Mouse (Mus musculus) WW6 (cell line): ENCODE results near the gene Gm20388.

Experiments used
- DNase-seq: peaks from one replicate; pipeline ENCODE4 v3.0.0-alpha.2; 2013; ENCODE audit warnings: low read depth, low spot score

The Gm20388 gene

GRCm38 (mm10) chr8:120934596-120934995, 1024.0 kb downstream of the Gm20388 start:
- DNase-seq, result no peak

GRCm38 (mm10) chr8:120936685-120937084, 1026.0 kb downstream of the Gm20388 start:
- no peak for DNase-seq

- no peak for DNase-seq
These were observed 1026.8 kb downstream of the Gm20388 start for GRCm38 (mm10) chr8:120937474-120937873.

GRCm38 (mm10) chr8:120940287-120940686, 1029.6 kb downstream of the Gm20388 start:
- no peak for DNase-seq

GRCm38 (mm10) chr8:120947240-120947639, 1036.6 kb downstream of the Gm20388 start:
- DNase-seq, result no peak

- DNase-seq, result no peak
These were observed 1037.5 kb downstream of the Gm20388 start for GRCm38 (mm10) chr8:120948050-120948595.

- no peak for DNase-seq
These were observed 1038.2 kb downstream of the Gm20388 start for GRCm38 (mm10) chr8:120948620-120949491.

- DNase-seq, result no peak
These were observed 1040.1 kb downstream of the Gm20388 start for GRCm38 (mm10) chr8:120950674-120951218.

GRCm38 (mm10) chr8:120959470-120959891, 1048.8 kb downstream of the Gm20388 start:
- DNase-seq, result no peak

GRCm38 (mm10) chr8:120962606-120963380, 1052.2 kb downstream of the Gm20388 start:
- no peak for DNase-seq

GRCm38 (mm10) chr8:120966557-120966956, 1055.9 kb downstream of the Gm20388 start:
- DNase-seq, result no peak

- no peak for DNase-seq
These were observed 1057.7 kb downstream of the Gm20388 start for GRCm38 (mm10) chr8:120968308-120968707.

GRCm38 (mm10) chr8:120970346-120970745, 1059.7 kb downstream of the Gm20388 start:
- peak; percentile 29 for DNase-seq

- DNase-seq, result no peak
These were observed 1061.2 kb downstream of the Gm20388 start for GRCm38 (mm10) chr8:120971691-120972469.

- no peak for DNase-seq
These were observed 1062.4 kb downstream of the Gm20388 start for GRCm38 (mm10) chr8:120973046-120973445.

- no peak for DNase-seq
These were observed 1066.5 kb downstream of the Gm20388 start for GRCm38 (mm10) chr8:120977131-120977530.

GRCm38 (mm10) chr8:120979210-120979609, 1068.6 kb downstream of the Gm20388 start:
- DNase-seq, result no peak

- no peak for DNase-seq
These were observed 1070.3 kb downstream of the Gm20388 start for GRCm38 (mm10) chr8:120980948-120981347.

- DNase-seq, result no peak
These were observed 1074.2 kb downstream of the Gm20388 start for GRCm38 (mm10) chr8:120984888-120985287.

GRCm38 (mm10) chr8:120986022-120986421, 1075.4 kb downstream of the Gm20388 start:
- no peak for DNase-seq

- no peak for DNase-seq
These were observed 1083.1 kb downstream of the Gm20388 start for GRCm38 (mm10) chr8:120993738-120994137.
